Mouse (Mus musculus) heart, postnatal 0 days (tissue): Measurements from ENCODE around the gene Ube2g2.

Source experiments
- CTCF ChIP-seq: IDR thresholded peaks from 2 replicates; pipeline ENCODE4 v1.5.1; 2016; ENCODE audit warnings: antibody characterized with exemption, control low read depth, low read depth
- EP300 ChIP-seq: IDR thresholded peaks from 2 replicates; pipeline ENCODE4 v1.6.1; 2016; ENCODE audit warnings: antibody characterized with exemption, low read depth

DNA sequence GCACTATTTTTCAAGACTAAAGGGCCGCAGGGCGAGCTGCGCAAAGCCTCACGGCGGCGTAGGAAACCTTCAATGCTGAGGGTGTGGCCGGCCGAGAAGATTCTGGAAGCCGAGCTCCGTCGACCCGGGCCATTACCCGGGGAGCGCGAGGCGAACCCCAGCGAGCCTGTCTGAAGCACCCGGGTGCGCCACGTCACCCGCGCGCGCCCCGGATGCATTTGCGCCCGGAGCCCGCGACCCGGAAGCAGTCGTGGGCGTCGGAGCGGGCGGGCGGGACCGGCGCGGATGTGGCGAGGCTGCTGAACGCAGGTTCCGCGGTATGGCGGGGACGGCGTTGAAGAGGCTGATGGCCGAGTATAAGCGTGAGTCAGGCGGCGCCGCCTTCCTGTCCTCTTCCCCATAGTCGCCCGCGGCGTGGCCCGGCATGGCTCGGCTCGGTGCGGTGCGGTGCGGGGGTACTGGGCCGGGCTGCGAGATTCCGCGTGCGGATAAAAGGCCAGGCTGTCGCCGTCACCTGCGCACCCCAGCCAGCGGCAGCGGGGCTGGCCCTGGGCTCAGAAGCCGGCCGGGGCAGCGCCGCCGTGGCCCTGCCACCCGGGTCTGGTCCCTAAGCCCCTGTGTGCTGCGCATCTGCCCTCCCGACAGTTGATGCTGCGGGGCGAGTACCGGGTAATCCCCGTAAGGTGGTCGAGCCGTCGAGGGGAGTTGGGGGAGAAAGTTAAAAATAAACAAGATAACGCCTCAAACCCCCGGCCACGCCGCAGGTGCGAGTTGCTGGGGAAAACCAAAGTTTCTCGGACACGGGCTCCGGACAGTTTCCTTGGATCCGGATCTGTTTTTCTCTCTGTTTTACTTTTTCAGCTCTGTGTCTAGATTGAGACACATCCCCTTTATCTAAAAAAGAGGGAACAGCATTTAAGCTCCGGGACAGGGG is at the start of gene Ube2g2:
- TF ChIP-seq CTCF (no peak), EP300 (peak; percentile 50; the same call in 1 of the 2 replicates)
